Mouse (Mus musculus) thymus, adult 2 months (tissue): ENCODE data around the gene P3h4.

ENCODE experiments used
- CTCF ChIP-seq: fragments of 200-500 bp; IDR thresholded peaks from 2 replicates; pipeline ENCODE4 v1.5.1; 2012; ENCODE audit warnings: mild to moderate bottlenecking, control low read depth, low read length, moderate library complexity, borderline replicate concordance; ENCODE audit not compliant: control insufficient read depth, poor library complexity, insufficient read depth; ENCODE audit errors: extremely low read depth
- POLR2A ChIP-seq: fragments of 200-500 bp; IDR thresholded peaks from 2 replicates; pipeline ENCODE4 v1.6.1; 2012; ENCODE audit warnings: mild to moderate bottlenecking, low read length, control low read depth, moderate library complexity; ENCODE audit not compliant: control insufficient read depth, poor library complexity, insufficient read depth; ENCODE audit errors: extremely low read depth

- TF ChIP-seq CTCF, result 0 out of 2 replicates have a peak, but pooled peaks have one; percentile 34
- TF ChIP-seq POLR2A, result no peak
Measured at GRCm38 (mm10) chr11:100425851-100426250, 11.2 kb upstream of the P3h4 start.
